Mouse (Mus musculus): Measurements from ENCODE around the gene Krtap3-1. TPM values are rescaled to one million over a fixed set of nuclear protein-coding genes. Genes with fewer than 3 reads are reported as not detected.

Gene Krtap3-1
- polyA plus RNA-seq, 1 experiment from 2014 or later = not detected

DNA sequence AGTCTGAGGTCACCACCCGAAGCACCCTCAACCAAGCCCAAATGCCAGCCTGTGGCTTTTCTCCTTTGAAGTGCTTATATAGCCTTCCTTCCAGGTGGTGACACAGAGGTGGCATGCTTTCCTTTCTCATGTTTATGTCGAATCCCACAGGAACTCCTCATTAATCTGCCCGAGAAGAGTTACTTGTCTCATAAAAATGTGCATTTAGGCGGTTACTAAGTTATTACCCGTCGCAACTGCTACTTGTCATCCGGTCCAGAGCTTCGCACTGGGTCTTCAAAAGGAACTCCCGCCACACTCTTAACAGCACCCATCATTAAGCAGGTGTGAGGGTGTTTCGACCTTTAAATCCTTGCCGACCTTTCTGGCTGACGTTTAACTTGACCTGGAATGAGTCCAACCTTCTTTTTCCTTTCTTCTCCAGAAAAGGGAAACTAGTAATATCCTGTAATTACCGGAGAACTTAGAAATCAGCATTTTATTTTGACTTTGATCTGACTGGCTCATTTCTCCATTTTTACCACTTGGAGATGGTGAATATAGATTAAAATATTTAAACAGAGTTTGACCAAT lies 45.1 kb downstream of the Krtap3-1 start, which contains the start of gene Krt39:
Krt39 (minus strand) TSS at position 51 of the 573 bp plus-strand sequence.
- no peaks in the 10 kb centered on the region; the same call in 1 of the 2 replicates for H3K4me1 ChIP-seq (replicated peaks)
- no peak for ATAC-seq (ENCODE audit: insufficient number of reproducible peaks, insufficient read depth, low FRiP score, low TSS enrichment, low read depth)
- H3K27me3 ChIP-seq = no peaks in the 10 kb centered on the region; the same call in 1 of the 2 replicates
- no peak within 1 kb of the TSS for H3K4me2 ChIP-seq
- no peak within 1 kb of the TSS for H3K27ac ChIP-seq
- no peak within 1 kb of the TSS for H3K4me3 ChIP-seq (replicated peaks)
- 24% methylated on average over 13 of the region's 13 CpGs for WGBS
- H3K9me3 ChIP-seq = no peaks in the 10 kb centered on the region
- no peaks in the 10 kb centered on the region for H3K36me3 ChIP-seq
- H3K9ac ChIP-seq (replicated peaks) = no peak within 1 kb of the TSS

Other genes starting within 250 kb of the Krtap3-1 start
- gene Krt25, start 243.7 kb downstream of the Krtap3-1 start, polyA plus RNA-seq (2016; fragmentation: Nextera tagmentation; extraction: Ambion mirVana) = not detected in 2 replicates
- gene Krt26, start 228.7 kb downstream of the Krtap3-1 start, polyA plus RNA-seq (2016; fragmentation: Nextera tagmentation; extraction: Ambion mirVana) = not detected in 2 replicates
- not detected in 2 replicates for gene Krt27, start 215.5 kb downstream of the Krtap3-1 start, polyA plus RNA-seq (2016; fragmentation: Nextera tagmentation; extraction: Ambion mirVana)
- 0.13 TPM in 1 of 2 replicates, not detected in the other for gene Krt28, start 191.7 kb downstream of the Krtap3-1 start, polyA plus RNA-seq (2016; fragmentation: Nextera tagmentation; extraction: Ambion mirVana)
- gene Krt10, start 177.3 kb downstream of the Krtap3-1 start, polyA plus RNA-seq (2016; fragmentation: Nextera tagmentation; extraction: Ambion mirVana) = 34.3 and 35.3 TPM in 2 replicates
- not detected in 2 replicates for gene Krt12, start 144.4 kb downstream of the Krtap3-1 start, polyA plus RNA-seq (2016; fragmentation: Nextera tagmentation; extraction: Ambion mirVana)
- 0.18 and 0.42 TPM in 2 replicates for gene Krt20, start 128.5 kb downstream of the Krtap3-1 start, polyA plus RNA-seq (2016; fragmentation: Nextera tagmentation; extraction: Ambion mirVana)
- 0.18 and 0.26 TPM in 2 replicates for gene Krt23, start 73.5 kb downstream of the Krtap3-1 start, polyA plus RNA-seq (2016; fragmentation: Nextera tagmentation; extraction: Ambion mirVana)
- gene Krt39, start 45.3 kb downstream of the Krtap3-1 start, polyA plus RNA-seq (2016; fragmentation: Nextera tagmentation; extraction: Ambion mirVana) = not detected in 2 replicates
- gene Krt40, start 23.5 kb downstream of the Krtap3-1 start, polyA plus RNA-seq (2016; fragmentation: Nextera tagmentation; extraction: Ambion mirVana) = not detected in 2 replicates
- gene Krtap3-3, start 15.8 kb downstream of the Krtap3-1 start, polyA plus RNA-seq (2016; fragmentation: Nextera tagmentation; extraction: Ambion mirVana) = not detected in 2 replicates
- gene Krtap3-2, start 9.8 kb downstream of the Krtap3-1 start, polyA plus RNA-seq (2016; fragmentation: Nextera tagmentation; extraction: Ambion mirVana) = not detected in 2 replicates
- not detected in 2 replicates for gene Gm11939, start 7.2 kb downstream of the Krtap3-1 start, polyA plus RNA-seq (2016; fragmentation: Nextera tagmentation; extraction: Ambion mirVana)
- gene Krtap1-5, start 14.4 kb upstream of the Krtap3-1 start, polyA plus RNA-seq (2016; fragmentation: Nextera tagmentation; extraction: Ambion mirVana) = not detected in 2 replicates
- gene Krtap1-4, start 17.0 kb upstream of the Krtap3-1 start, polyA plus RNA-seq (2016; fragmentation: Nextera tagmentation; extraction: Ambion mirVana) = not detected in 2 replicates
- not detected in 2 replicates for gene Krtap1-3, start 24.7 kb upstream of the Krtap3-1 start, polyA plus RNA-seq (2016; fragmentation: Nextera tagmentation; extraction: Ambion mirVana)
- not detected in 2 replicates for gene Krtap9-3, start 31.5 kb upstream of the Krtap3-1 start, polyA plus RNA-seq (2016; fragmentation: Nextera tagmentation; extraction: Ambion mirVana)
- gene Gm11938, start 36.7 kb upstream of the Krtap3-1 start, polyA plus RNA-seq (2016; fragmentation: Nextera tagmentation; extraction: Ambion mirVana) = not detected in 2 replicates
- not detected in 2 replicates for gene Gm11937, start 43.6 kb upstream of the Krtap3-1 start, polyA plus RNA-seq (2016; fragmentation: Nextera tagmentation; extraction: Ambion mirVana)
- gene Krtap2-4, start 48.2 kb upstream of the Krtap3-1 start, polyA plus RNA-seq (2016; fragmentation: Nextera tagmentation; extraction: Ambion mirVana) = not detected in 2 replicates
- gene Gm11562, start 53.8 kb upstream of the Krtap3-1 start, polyA plus RNA-seq (2016; fragmentation: Nextera tagmentation; extraction: Ambion mirVana) = not detected in 2 replicates
- gene Krtap4-1, start 61.6 kb upstream of the Krtap3-1 start, polyA plus RNA-seq (2016; fragmentation: Nextera tagmentation; extraction: Ambion mirVana) = not detected in 2 replicates
- not detected in 2 replicates for gene Krtap4-2, start 68.5 kb upstream of the Krtap3-1 start, polyA plus RNA-seq (2016; fragmentation: Nextera tagmentation; extraction: Ambion mirVana)
- gene Krtap4-7, start 77.5 kb upstream of the Krtap3-1 start, polyA plus RNA-seq (2016; fragmentation: Nextera tagmentation; extraction: Ambion mirVana) = not detected in 2 replicates
- gene Gm11555, start 83.6 kb upstream of the Krtap3-1 start, polyA plus RNA-seq (2016; fragmentation: Nextera tagmentation; extraction: Ambion mirVana) = not detected in 2 replicates
- gene Gm11563, start 92.3 kb upstream of the Krtap3-1 start, polyA plus RNA-seq (2016; fragmentation: Nextera tagmentation; extraction: Ambion mirVana) = not detected in 2 replicates
- not detected in 2 replicates for gene Krtap4-6, start 99.3 kb upstream of the Krtap3-1 start, polyA plus RNA-seq (2016; fragmentation: Nextera tagmentation; extraction: Ambion mirVana)
- gene Gm14190, start 124.1 kb upstream of the Krtap3-1 start, polyA plus RNA-seq (2016; fragmentation: Nextera tagmentation; extraction: Ambion mirVana) = not detected in 2 replicates
- gene Gm14180, start 167.7 kb upstream of the Krtap3-1 start, polyA plus RNA-seq (2016; fragmentation: Nextera tagmentation; extraction: Ambion mirVana) = not detected in 2 replicates
- not detected in 2 replicates for gene Gm11595, start 206.3 kb upstream of the Krtap3-1 start, polyA plus RNA-seq (2016; fragmentation: Nextera tagmentation; extraction: Ambion mirVana)
- not detected in 2 replicates for gene Krtap4-8, start 214.1 kb upstream of the Krtap3-1 start, polyA plus RNA-seq (2016; fragmentation: Nextera tagmentation; extraction: Ambion mirVana)
- gene Krtap4-9, start 218.6 kb upstream of the Krtap3-1 start, polyA plus RNA-seq (2016; fragmentation: Nextera tagmentation; extraction: Ambion mirVana) = not detected in 2 replicates
- not detected in 2 replicates for gene Gm11596, start 226.8 kb upstream of the Krtap3-1 start, polyA plus RNA-seq (2016; fragmentation: Nextera tagmentation; extraction: Ambion mirVana)
- gene Gm11569, start 232.3 kb upstream of the Krtap3-1 start, polyA plus RNA-seq (2016; fragmentation: Nextera tagmentation; extraction: Ambion mirVana) = not detected in 2 replicates
- not detected in 2 replicates for gene Gm11554, start 237.8 kb upstream of the Krtap3-1 start, polyA plus RNA-seq (2016; fragmentation: Nextera tagmentation; extraction: Ambion mirVana)
- gene Krtap4-13, start 243.3 kb upstream of the Krtap3-1 start, polyA plus RNA-seq (2016; fragmentation: Nextera tagmentation; extraction: Ambion mirVana) = not detected in 2 replicates
- not detected in 2 replicates for gene Gm11564, start 249.0 kb upstream of the Krtap3-1 start, polyA plus RNA-seq (2016; fragmentation: Nextera tagmentation; extraction: Ambion mirVana)

Data from limb, embryonic 12.5 days (tissue).